Mouse (Mus musculus): ENCODE measurements at regions not wholly inside any gene's neighbourhood (a gene's known extent, or its start where the extent isn't known, plus 50 kb on each side); places are given as distances from the start of the nearest gene placed in this dataset.
"Not testable (repeated sequence)": the region's sequence is repeated elsewhere in the genome, so short reads cannot be mapped to it uniquely, and the experiment has no call there.

- TF ChIP-seq POLR2A (IDR thresholded peaks at IDR 0.05; ENCODE audit: borderline replicate concordance, extremely low read depth, insufficient read depth, insufficient read length, poor library complexity, severe bottlenecking); CTCF (IDR thresholded peaks at IDR 0.05; ENCODE audit: borderline replicate concordance, extremely low read depth, insufficient read depth, insufficient read length): not testable (repeated sequence)
These were observed 185.5 kb upstream of the Stk26 start for GRCm38 (mm10) chrX:50655380-50655779.
